Mouse (Mus musculus): ENCODE measurements around the gene St3gal2. TPM values are rescaled to one million over a fixed set of nuclear protein-coding genes. Genes with fewer than 3 reads are reported as not detected.

The St3gal2 gene
- polyA plus RNA-seq, 1 experiment from 2014 or later: 7.1 TPM

GRCm38 (mm10) chr8:110941453-110941948 lies 21.8 kb downstream of the St3gal2 start:
- Histone ChIP-seq H3K9me3 (ENCODE audit: control insufficient read depth, low read length) (no peaks in the 10 kb centered on the region), H3K4me1 (replicated peaks; ENCODE audit: control insufficient read depth, insufficient read depth) (0 out of 2 replicates have a peak, but pooled peaks cover 2% of the 10 kb centered on the region), H3K36me3 (ENCODE audit: control insufficient read depth, insufficient read depth, low read length) (no peaks in the 10 kb centered on the region), H3K27ac (replicated peaks) (peak overlapping the region; percentile 87), H3K9ac (ENCODE audit: low read length) (no peak overlapping the region), H3K4me2 (replicated peaks; ENCODE audit: low read depth) (peak overlapping the region; percentile 20; the same call in 1 of the 2 replicates), H3K27me3 (ENCODE audit: control insufficient read depth, insufficient read depth, low read length) (no peaks in the 10 kb centered on the region), H3K4me3 (ENCODE audit: low read depth, low read length) (no peak overlapping the region)
- TF ChIP-seq EP300 (optimal IDR thresholded peaks at IDR 0.05) (no peak), CTCF (IDR thresholded peaks at IDR 0.05; ENCODE audit: low read depth) (no peak)
- 27% methylated on average over 10 of the region's 10 CpGs for WGBS
- DNase-seq (ENCODE audit: low spot score): peak; percentile 64
- ATAC-seq (ENCODE audit: low FRiP score, low TSS enrichment): peak; percentile 84

GRCm38 (mm10) chr8:110944276-110944876 lies 24.7 kb downstream of the St3gal2 start:
- TF ChIP-seq EP300 (optimal IDR thresholded peaks at IDR 0.05) (no peak), CTCF (IDR thresholded peaks at IDR 0.05; ENCODE audit: low read depth) (no peak)
- H3K4me2 ChIP-seq (replicated peaks; ENCODE audit: low read depth): no peak overlapping the region
- H3K9ac ChIP-seq (ENCODE audit: low read length): no peak overlapping the region
- H3K4me3 ChIP-seq (ENCODE audit: low read depth, low read length): no peak overlapping the region
- no peak overlapping the region for H3K27ac ChIP-seq (replicated peaks)
- no peak for DNase-seq (ENCODE audit: low spot score)
- no peaks in the 10 kb centered on the region for H3K27me3 ChIP-seq (ENCODE audit: control insufficient read depth, insufficient read depth, low read length)
- 75% methylated on average over 7 of the region's 7 CpGs for WGBS
- H3K9me3 ChIP-seq (ENCODE audit: control insufficient read depth, low read length): no peaks in the 10 kb centered on the region
- no peaks in the 10 kb centered on the region for H3K36me3 ChIP-seq (ENCODE audit: control insufficient read depth, insufficient read depth, low read length)
- ATAC-seq (ENCODE audit: low FRiP score, low TSS enrichment): no peak
- H3K4me1 ChIP-seq (replicated peaks; ENCODE audit: control insufficient read depth, insufficient read depth): 0 out of 2 replicates have a peak, but pooled peaks cover 2% of the 10 kb centered on the region

- TF ChIP-seq EP300 (optimal IDR thresholded peaks at IDR 0.05): no peak
- TF ChIP-seq CTCF (IDR thresholded peaks at IDR 0.05; ENCODE audit: low read depth): no peak
- H3K27me3 ChIP-seq (ENCODE audit: control insufficient read depth, insufficient read depth, low read length): no peaks in the 10 kb centered on the region
- ATAC-seq (ENCODE audit: low FRiP score, low TSS enrichment) (no peak), DNase-seq (ENCODE audit: low spot score) (no peak)
- H3K27ac ChIP-seq (replicated peaks): no peak overlapping the region
- H3K36me3 ChIP-seq (ENCODE audit: control insufficient read depth, insufficient read depth, low read length): no peaks in the 10 kb centered on the region
- H3K9me3 ChIP-seq (ENCODE audit: control insufficient read depth, low read length): no peaks in the 10 kb centered on the region
- H3K9ac ChIP-seq (ENCODE audit: low read length): no peak overlapping the region
- H3K4me1 ChIP-seq (replicated peaks; ENCODE audit: control insufficient read depth, insufficient read depth): 0 out of 2 replicates have a peak, but pooled peaks cover 2% of the 10 kb centered on the region
- no peak overlapping the region for H3K4me3 ChIP-seq (ENCODE audit: low read depth, low read length)
- whole genome bisulfite sequencing: 62% methylated on average over 4 of the region's 4 CpGs
- H3K4me2 ChIP-seq (replicated peaks; ENCODE audit: low read depth): no peak overlapping the region
These were observed 26.0 kb downstream of the St3gal2 start for GRCm38 (mm10) chr8:110945716-110946115.

- H3K9me3 ChIP-seq (ENCODE audit: control insufficient read depth, low read length): no peaks in the 10 kb centered on the region
- H3K4me3 ChIP-seq (ENCODE audit: low read depth, low read length): no peak overlapping the region
- no peaks in the 10 kb centered on the region for H3K27me3 ChIP-seq (ENCODE audit: control insufficient read depth, insufficient read depth, low read length)
- no peak for TF ChIP-seq EP300 (optimal IDR thresholded peaks at IDR 0.05)
- TF ChIP-seq CTCF (IDR thresholded peaks at IDR 0.05; ENCODE audit: low read depth): no peak
- no peak for DNase-seq (ENCODE audit: low spot score)
- H3K27ac ChIP-seq (replicated peaks): no peak overlapping the region
- 0 out of 2 replicates have a peak, but pooled peaks have one; percentile 61 for ATAC-seq (ENCODE audit: low FRiP score, low TSS enrichment)
- WGBS: 75% methylated on average over 17 of the region's 17 CpGs
- no peaks in the 10 kb centered on the region for H3K36me3 ChIP-seq (ENCODE audit: control insufficient read depth, insufficient read depth, low read length)
- no peaks in the 10 kb centered on the region for H3K4me1 ChIP-seq (replicated peaks; ENCODE audit: control insufficient read depth, insufficient read depth)
- no peak overlapping the region for H3K9ac ChIP-seq (ENCODE audit: low read length)
- no peak overlapping the region for H3K4me2 ChIP-seq (replicated peaks; ENCODE audit: low read depth)
These were observed 30.4 kb downstream of the St3gal2 start for GRCm38 (mm10) chr8:110950065-110950484.

- 59% methylated on average over 8 of the region's 8 CpGs for WGBS
- TF ChIP-seq CTCF (IDR thresholded peaks at IDR 0.05; ENCODE audit: low read depth): no peak
- no peak for TF ChIP-seq EP300 (optimal IDR thresholded peaks at IDR 0.05)
These were observed 35.1 kb downstream of the St3gal2 start for GRCm38 (mm10) chr8:110954776-110955175.

More at GRCm38 (mm10) chr8:110954776-110955175, 35.1 kb downstream of the St3gal2 start:
- H3K4me2 ChIP-seq (replicated peaks; ENCODE audit: low read depth): no peak overlapping the region
- H3K9ac ChIP-seq (ENCODE audit: low read length): no peak overlapping the region
- no peak for ATAC-seq (ENCODE audit: low FRiP score, low TSS enrichment)
- no peaks in the 10 kb centered on the region for H3K4me1 ChIP-seq (replicated peaks; ENCODE audit: control insufficient read depth, insufficient read depth)
- no peak for DNase-seq (ENCODE audit: low spot score)
- H3K9me3 ChIP-seq (ENCODE audit: control insufficient read depth, low read length): no peaks in the 10 kb centered on the region
- peaks cover 4% of the 10 kb centered on the region; the same call in 1 of the 2 replicates for H3K36me3 ChIP-seq (ENCODE audit: control insufficient read depth, insufficient read depth, low read length)
- no peak overlapping the region for H3K4me3 ChIP-seq (ENCODE audit: low read depth, low read length)
- no peak overlapping the region for H3K27ac ChIP-seq (replicated peaks)
- H3K27me3 ChIP-seq (ENCODE audit: control insufficient read depth, insufficient read depth, low read length): no peaks in the 10 kb centered on the region

Measured in stomach, postnatal 0 days (tissue).